Mouse (Mus musculus): ENCODE results near the gene Tmod4.

Tmod4 gene

DNA sequence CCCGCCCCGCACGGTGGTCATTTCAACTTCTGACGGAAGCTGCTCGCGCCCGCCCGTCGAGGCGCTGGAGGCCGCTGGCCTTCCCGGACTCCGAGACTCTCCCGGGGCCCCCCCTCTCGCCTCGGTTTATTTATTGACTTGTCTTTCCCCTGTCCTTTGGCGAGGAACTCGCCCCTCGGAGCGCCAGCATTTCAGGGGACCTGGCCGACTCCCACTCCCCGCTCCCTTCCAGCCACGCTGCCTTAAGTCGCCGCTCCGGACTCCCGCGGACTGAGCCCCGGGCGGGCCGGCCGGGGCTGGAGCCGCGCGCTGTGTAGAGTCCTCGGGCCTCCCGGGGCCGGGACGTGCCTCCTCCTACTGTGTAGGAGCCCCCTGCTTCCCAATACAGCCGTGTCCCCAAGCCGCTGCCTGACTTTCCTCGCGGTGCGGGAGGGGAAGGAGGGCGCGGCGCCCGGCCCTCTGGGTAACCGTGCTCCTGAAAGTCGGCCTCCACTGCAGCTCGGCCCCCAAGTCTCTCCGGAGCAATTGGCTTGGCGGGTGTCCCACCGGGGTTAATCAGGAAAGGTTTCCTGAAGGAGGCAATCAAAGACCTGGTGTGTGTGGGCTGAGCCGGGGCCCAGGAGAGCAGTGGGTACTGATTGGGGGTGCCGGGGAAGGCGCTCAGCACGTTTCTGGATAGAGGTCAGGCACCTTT, 49.1 kb downstream of the Tmod4 start:
- DNase-seq (ENCODE audit: low read depth, low spot score) = peak; percentile 35

DNA sequence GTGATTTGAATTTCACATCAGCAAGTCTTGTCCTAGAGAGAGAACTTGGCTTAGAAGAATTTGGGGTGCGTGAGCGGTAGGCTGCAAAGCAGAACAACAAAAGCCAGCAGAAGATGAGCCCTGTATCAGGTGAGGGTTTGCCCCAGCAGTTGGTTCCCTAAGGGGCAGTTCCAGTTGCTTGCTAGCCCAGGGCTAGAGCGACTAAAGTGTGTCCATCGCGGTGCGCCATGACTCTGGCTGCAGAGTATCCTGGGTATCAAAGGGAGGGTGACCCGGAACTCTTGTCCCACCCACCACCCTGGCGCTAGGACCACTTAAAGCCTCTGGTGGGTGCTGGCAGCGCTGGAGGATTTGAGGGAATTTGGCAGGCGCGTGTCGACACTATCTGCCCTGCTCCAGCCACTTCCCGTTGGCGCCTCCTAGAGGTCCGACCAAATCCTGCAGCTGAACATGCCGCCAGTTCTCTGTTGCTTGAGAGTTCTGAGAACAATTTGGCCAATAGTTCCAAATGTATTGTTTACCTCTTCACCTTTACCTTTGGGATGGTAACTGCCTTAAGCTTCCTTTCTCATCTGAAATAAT, 49.8 kb downstream of the Tmod4 start:
- peak; percentile 91 for DNase-seq (ENCODE audit: low read depth, low spot score)

DNA sequence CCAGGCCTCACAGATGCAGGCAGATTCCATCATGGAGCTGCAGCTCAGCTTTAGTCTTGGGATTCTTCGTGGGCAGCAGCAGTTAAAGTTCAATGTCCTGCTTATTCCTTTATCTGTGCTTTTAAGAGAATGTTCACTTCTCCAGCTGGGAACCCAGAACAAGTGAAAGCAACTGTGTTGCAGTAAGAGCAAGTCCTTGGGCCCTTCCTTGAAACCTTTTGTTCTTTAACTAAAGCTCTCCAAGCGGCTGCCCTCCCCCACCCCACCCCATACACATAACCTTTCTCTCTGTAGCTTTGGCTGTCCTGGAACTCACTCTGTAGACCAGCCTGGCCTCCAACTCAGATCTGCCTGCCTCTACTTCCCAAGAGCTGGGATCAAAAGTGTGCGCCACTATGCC, 52.2 kb downstream of the Tmod4 start:
- no peak for DNase-seq (ENCODE audit: low read depth, low spot score)

DNA sequence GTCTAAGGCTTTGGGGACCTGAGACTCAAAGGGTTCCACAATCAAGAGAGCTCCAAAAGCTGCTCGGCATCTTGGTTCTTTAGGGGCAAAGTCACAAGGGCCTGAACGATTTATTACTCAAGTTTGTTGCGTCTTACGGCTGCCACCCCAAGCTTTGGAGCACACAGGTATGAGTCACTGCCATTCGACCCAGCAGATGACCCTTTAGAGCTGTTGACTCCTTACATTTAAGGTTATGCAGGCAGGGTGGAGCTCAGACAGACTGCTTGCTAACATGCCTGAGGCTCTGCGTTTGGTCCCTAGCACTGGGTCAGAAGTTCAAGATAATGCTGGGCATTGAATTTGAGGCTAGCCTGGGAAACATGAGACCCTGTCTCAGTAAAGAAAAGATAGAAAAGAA, 53.3 kb downstream of the Tmod4 start:
- no peak for DNase-seq (ENCODE audit: low read depth, low spot score)
